Mouse (Mus musculus) embryonic facial prominence, embryonic 11.5 days (tissue): Measurements from ENCODE around the gene Tedc2. TPM values are rescaled to one million over a fixed set of nuclear protein-coding genes. Genes with fewer than 3 reads are reported as not detected.
A peak's percentile ranks its signal among the peaks of the same experiment; 100 is the strongest.

Experiments used
- ATAC-seq: fragments of 200-750 bp; cut with Nextera tagmentation; replicated peaks from 2 replicates; pipeline ENCODE4 v1.8.0; 2017; ENCODE audit warnings: low read depth; ENCODE audit not compliant: insufficient number of reproducible peaks, low FRiP score, low TSS enrichment
- DNase-seq: peaks from one replicate; pipeline ENCODE4 v3.0.0-alpha.2; 2015; ENCODE audit warnings: low spot score
- H3K27ac ChIP-seq: fragments of 300-500 bp; sonication (generic); replicated peaks from 2 replicates; pipeline ENCODE4 v1.5.1; 2014; ENCODE audit warnings: mild to moderate bottlenecking, low read depth, low read length, control low read depth
- H3K27me3 ChIP-seq: fragments of 300-500 bp; sonication (generic); 2 replicates; pipeline ENCODE4 v1.6.1; 2014; ENCODE audit warnings: mild to moderate bottlenecking, low read length, moderate library complexity, mixed read lengths; ENCODE audit not compliant: control insufficient read depth, insufficient read depth
- H3K36me3 ChIP-seq: fragments of 300-500 bp; sonication (generic); replicated peaks from 2 replicates; pipeline ENCODE4 v1.6.1; 2014; ENCODE audit warnings: low read depth, mild to moderate bottlenecking, low read length, moderate library complexity, mixed read lengths; ENCODE audit not compliant: control insufficient read depth, insufficient read depth
- H3K4me1 ChIP-seq: fragments of 300-500 bp; sonication (generic); 2 replicates; pipeline ENCODE4 v1.6.1; 2014; ENCODE audit warnings: low read length, mixed read lengths; ENCODE audit not compliant: control insufficient read depth, insufficient read depth
- H3K4me2 ChIP-seq: fragments of 300-500 bp; sonication (generic); 2 replicates; pipeline ENCODE4 v1.6.1; 2014; ENCODE audit warnings: low read depth, mild to moderate bottlenecking, control low read depth, low read length, moderate library complexity
- H3K4me3 ChIP-seq: fragments of 300-500 bp; sonication (generic); 2 replicates; pipeline ENCODE4 v1.5.1; 2014; ENCODE audit warnings: low read depth, low read length, control low read depth
- H3K9ac ChIP-seq: fragments of 300-500 bp; sonication (generic); replicated peaks from 2 replicates; pipeline ENCODE4 v1.6.1; 2014; ENCODE audit warnings: mild to moderate bottlenecking, control low read depth, low read length
- H3K9me3 ChIP-seq: fragments of 300-500 bp; sonication (generic); replicated peaks from 2 replicates; pipeline ENCODE4 v1.6.1; 2016; ENCODE audit warnings: mild to moderate bottlenecking, low read length, inconsistent platforms, mixed read lengths; ENCODE audit not compliant: control insufficient read depth
- WGBS: fragments of 180-500 bp; shearing (Covaris S2); extraction: QIAGEN DNeasy Blood & Tissue Kit; methylation state at CpG from one replicate; pipeline ENCODE4 v1.1.7; 2014; 5-methylcytosine and 5-hydroxymethylcytosine counted together
- polyA plus RNA-seq: library from polyadenylated mRNA; unstranded; fragments of >200 nt; fragmentation: Nextera tagmentation; extraction: Ambion mirVana; gene quantifications from 2 replicates; pipeline ENCODE4 v1.2.1, GENCODE M21; 2014

The Tedc2 gene
- polyA plus RNA-seq, 1 experiment from 2014 or later, result 21.7 TPM

GRCm38 (mm10) chr17:24251320-24252069, 30.8 kb upstream of the Tedc2 start, which contains the start of gene Ccnf:
Ccnf (minus strand) TSS chr17:24251484.
- Histone ChIP-seq H3K4me3 (peak within 1 kb of the TSS; percentile 71), H3K36me3 (peaks cover 15% of the 10 kb centered on the region), H3K4me2 (peak within 1 kb of the TSS; percentile 50), H3K9me3 (no peaks in the 10 kb centered on the region), H3K4me1 (peaks cover 4% of the 10 kb centered on the region; the same call in 1 of the 2 replicates), H3K27me3 (no peaks in the 10 kb centered on the region), H3K27ac (peak within 1 kb of the TSS; percentile 74), H3K9ac (peak within 1 kb of the TSS; percentile 85)
- ATAC-seq (peak; percentile 100), DNase-seq (peak; percentile 99)
- WGBS, result under 1% methylated on average over 48 of the region's 48 CpGs

GRCm38 (mm10) chr17:24250988-24251319, 30.3 kb upstream of the Tedc2 start:
- ATAC-seq (no peak), DNase-seq (no peak)
- peaks cover 4% of the 10 kb centered on the region; the same call in 1 of the 2 replicates for H3K4me1 ChIP-seq
- H3K9me3 ChIP-seq, result no peaks in the 10 kb centered on the region
- H3K9ac ChIP-seq, result peak overlapping the region; percentile 85
- WGBS, result 1% methylated on average over 31 of the region's 32 CpGs
- H3K4me3 ChIP-seq, result peak overlapping the region; percentile 71
- H3K4me2 ChIP-seq, result peak overlapping the region; percentile 50
- peak overlapping the region; percentile 73 for H3K27ac ChIP-seq
- no peaks in the 10 kb centered on the region for H3K27me3 ChIP-seq
- peaks cover 17% of the 10 kb centered on the region for H3K36me3 ChIP-seq

- no peak for ATAC-seq
- H3K9me3 ChIP-seq, result 0 out of 2 replicates have a peak, but pooled peaks cover 2% of the 10 kb centered on the region
- peaks cover 27% of the 10 kb centered on the region for H3K36me3 ChIP-seq
- 90% methylated on average over 2 of the region's 2 CpGs for WGBS
- H3K4me2 ChIP-seq, result no peak overlapping the region
- peak; percentile 17 for DNase-seq
- no peak overlapping the region for H3K4me3 ChIP-seq
- H3K27ac ChIP-seq, result no peak overlapping the region
- H3K27me3 ChIP-seq, result no peaks in the 10 kb centered on the region
- peaks cover 4% of the 10 kb centered on the region; the same call in 1 of the 2 replicates for H3K4me1 ChIP-seq
- no peak overlapping the region for H3K9ac ChIP-seq
Measured at GRCm38 (mm10) chr17:24248641-24249040, 28.0 kb upstream of the Tedc2 start.

- 94% methylated on average over 8 of the region's 8 CpGs for WGBS
- no peak for ATAC-seq
Measured at GRCm38 (mm10) chr17:24244061-24244460, 23.4 kb upstream of the Tedc2 start.

GRCm38 (mm10) chr17:24243311-24243969, 22.8 kb upstream of the Tedc2 start:
- H3K27me3 ChIP-seq, result no peaks in the 10 kb centered on the region
- H3K9ac ChIP-seq, result no peak overlapping the region
- no peak overlapping the region for H3K27ac ChIP-seq
- H3K9me3 ChIP-seq, result 0 out of 2 replicates have a peak, but pooled peaks cover 2% of the 10 kb centered on the region
- DNase-seq (peak; percentile 63), ATAC-seq (no peak)
- H3K4me2 ChIP-seq, result no peak overlapping the region
- no peak overlapping the region for H3K4me3 ChIP-seq
- 89% methylated on average over 4 of the region's 4 CpGs for WGBS
- no peaks in the 10 kb centered on the region for H3K4me1 ChIP-seq
- peaks cover 30% of the 10 kb centered on the region for H3K36me3 ChIP-seq

More at GRCm38 (mm10) chr17:24244061-24244460, 23.4 kb upstream of the Tedc2 start:
- Histone ChIP-seq H3K36me3 (peaks cover 36% of the 10 kb centered on the region), H3K9me3 (0 out of 2 replicates have a peak, but pooled peaks cover 2% of the 10 kb centered on the region), H3K4me3 (no peak overlapping the region), H3K9ac (no peak overlapping the region), H3K27ac (no peak overlapping the region), H3K27me3 (no peaks in the 10 kb centered on the region), H3K4me1 (no peaks in the 10 kb centered on the region), H3K4me2 (no peak overlapping the region)
- no peak for DNase-seq

GRCm38 (mm10) chr17:24236921-24237320, 16.3 kb upstream of the Tedc2 start:
- no peaks in the 10 kb centered on the region for H3K27me3 ChIP-seq
- ATAC-seq (no peak), DNase-seq (no peak)
- no peak overlapping the region for H3K9ac ChIP-seq
- no peaks in the 10 kb centered on the region for H3K9me3 ChIP-seq
- H3K4me1 ChIP-seq, result no peaks in the 10 kb centered on the region
- H3K27ac ChIP-seq, result no peak overlapping the region
- no peak overlapping the region for H3K4me2 ChIP-seq
- H3K36me3 ChIP-seq, result peaks cover 38% of the 10 kb centered on the region
- WGBS, result 95% methylated on average over 7 of the region's 7 CpGs
- no peak overlapping the region for H3K4me3 ChIP-seq

GRCm38 (mm10) chr17:24236479-24236878, 15.8 kb upstream of the Tedc2 start:
- DNase-seq, result no peak
- no peak overlapping the region for H3K27ac ChIP-seq
- 91% methylated on average over 1 of the region's 1 CpGs for WGBS
- no peaks in the 10 kb centered on the region for H3K9me3 ChIP-seq
- H3K4me3 ChIP-seq, result no peak overlapping the region
- H3K9ac ChIP-seq, result no peak overlapping the region
- no peaks in the 10 kb centered on the region for H3K4me1 ChIP-seq
- ATAC-seq, result no peak
- peaks cover 38% of the 10 kb centered on the region for H3K36me3 ChIP-seq
- no peaks in the 10 kb centered on the region for H3K27me3 ChIP-seq
- H3K4me2 ChIP-seq, result no peak overlapping the region

- Histone ChIP-seq H3K9ac (no peak overlapping the region), H3K36me3 (peaks cover 21% of the 10 kb centered on the region), H3K9me3 (no peaks in the 10 kb centered on the region), H3K27me3 (no peaks in the 10 kb centered on the region), H3K27ac (no peak overlapping the region), H3K4me3 (no peak overlapping the region), H3K4me2 (no peak overlapping the region), H3K4me1 (no peaks in the 10 kb centered on the region)
- no peak for ATAC-seq
- WGBS, result 95% methylated on average over 7 of the region's 7 CpGs
- DNase-seq, result no peak
Measured at GRCm38 (mm10) chr17:24227941-24228340, 7.3 kb upstream of the Tedc2 start.
